Mouse (Mus musculus) stomach, embryonic 15.5 days (tissue): ENCODE data around the gene Proser2. TPM values are rescaled to one million over a fixed set of nuclear protein-coding genes. Genes with fewer than 3 reads are reported as not detected.

Source experiments
- ATAC-seq: fragments of 200-750 bp; cut with Nextera tagmentation; 2 replicates; pipeline ENCODE4 v1.8.0; 2017; ENCODE audit warnings: low read depth, moderate number of reproducible peaks, moderate TSS enrichment; ENCODE audit not compliant: insufficient read depth, low FRiP score
- H3K27ac ChIP-seq: fragments of 300-500 bp; sonication (generic); 2 replicates; pipeline ENCODE4 v1.5.1; 2015; ENCODE audit warnings: mild to moderate bottlenecking, inconsistent platforms
- H3K27me3 ChIP-seq: fragments of 300-500 bp; sonication (generic); replicated peaks from 2 replicates; pipeline ENCODE4 v1.6.1; 2015; ENCODE audit warnings: inconsistent platforms
- H3K36me3 ChIP-seq: fragments of 300-500 bp; sonication (generic); 2 replicates; pipeline ENCODE4 v1.6.1; 2015; ENCODE audit warnings: inconsistent platforms
- H3K4me1 ChIP-seq: fragments of 300-500 bp; sonication (generic); 2 replicates; pipeline ENCODE4 v1.6.1; 2015; ENCODE audit warnings: inconsistent platforms
- H3K4me2 ChIP-seq: fragments of 300-500 bp; sonication (generic); 2 replicates; pipeline ENCODE4 v1.6.1; 2015; ENCODE audit warnings: mild to moderate bottlenecking, inconsistent platforms
- H3K4me3 ChIP-seq: fragments of 300-500 bp; sonication (generic); replicated peaks from 2 replicates; pipeline ENCODE4 v1.5.1; 2015; ENCODE audit warnings: inconsistent platforms
- H3K9ac ChIP-seq: fragments of 300-500 bp; sonication (generic); 2 replicates; pipeline ENCODE4 v1.6.1; 2015; ENCODE audit warnings: inconsistent platforms
- H3K9me3 ChIP-seq: fragments of 300-500 bp; sonication (generic); 2 replicates; pipeline ENCODE4 v1.6.1; 2016; ENCODE audit warnings: inconsistent platforms
- WGBS: fragments of 180-500 bp; shearing (Covaris S2); methylation state at CpG from one replicate; pipeline ENCODE4 v1.1.7; 2015; 5-methylcytosine and 5-hydroxymethylcytosine counted together
- polyA plus RNA-seq: library from polyadenylated mRNA; unstranded; fragments of >200 nt; fragmentation: Nextera tagmentation; extraction: Ambion mirVana; gene quantifications from 2 replicates; pipeline ENCODE4 v1.2.1, GENCODE M21; 2015

Proser2 gene
- polyA plus RNA-seq, 1 experiment from 2014 or later, result 29.0 TPM

- Histone ChIP-seq H3K36me3 (no peaks in the 10 kb centered on the region), H3K9me3 (no peaks in the 10 kb centered on the region), H3K4me2 (no peak overlapping the region), H3K4me3 (no peak overlapping the region), H3K27me3 (no peaks in the 10 kb centered on the region), H3K27ac (no peak overlapping the region), H3K9ac (no peak overlapping the region), H3K4me1 (peaks cover 10% of the 10 kb centered on the region; the same call in 1 of the 2 replicates)
- ATAC-seq, result no peak
- 90% methylated on average over 6 of the region's 6 CpGs for WGBS
Observed at GRCm38 (mm10) chr2:6067341-6067740, 62.7 kb downstream of the Proser2 start.

DNA sequence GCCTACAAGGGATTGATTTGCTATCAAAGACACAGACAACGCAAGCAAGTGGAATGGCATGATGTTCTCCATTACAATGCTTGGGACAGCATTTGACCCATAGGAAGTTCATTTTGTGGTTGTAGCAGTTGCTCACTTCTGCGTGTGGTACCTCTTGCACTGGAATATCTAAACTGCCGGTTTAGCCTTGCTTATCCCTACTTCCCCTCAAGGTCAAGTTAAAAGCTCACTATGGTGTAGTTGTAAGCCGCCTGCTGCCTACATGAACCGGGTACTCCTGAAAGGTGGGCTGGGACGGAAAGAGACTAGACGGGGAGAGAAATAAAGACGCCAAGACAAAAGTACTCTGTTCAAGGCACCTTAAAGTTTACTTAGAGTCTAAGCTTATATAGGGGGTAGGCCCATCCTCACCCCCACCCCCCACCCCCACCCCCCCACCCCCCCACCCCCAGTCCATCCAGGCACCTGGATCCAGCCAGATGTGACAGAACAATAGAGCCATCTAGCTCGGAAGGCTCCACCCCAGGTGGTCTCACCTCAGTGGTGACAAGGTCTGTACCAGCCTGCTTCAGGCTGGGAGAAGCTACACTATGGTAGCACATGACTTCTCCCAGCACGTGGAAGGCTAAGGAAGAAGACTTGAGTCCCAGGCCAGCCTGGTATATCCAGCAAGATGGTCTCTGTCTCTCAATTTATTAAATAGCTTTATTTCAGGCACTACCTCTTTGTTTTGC lies 69.8 kb downstream of the Proser2 start:
- no peak overlapping the region for H3K9ac ChIP-seq
- no peaks in the 10 kb centered on the region for H3K27me3 ChIP-seq
- no peak overlapping the region for H3K4me2 ChIP-seq
- no peak overlapping the region for H3K4me3 ChIP-seq
- H3K9me3 ChIP-seq, result no peaks in the 10 kb centered on the region
- peaks cover 10% of the 10 kb centered on the region for H3K36me3 ChIP-seq
- 71% methylated on average over 10 of the region's 10 CpGs for WGBS
- ATAC-seq, result no peak
- H3K4me1 ChIP-seq, result no peaks in the 10 kb centered on the region
- H3K27ac ChIP-seq, result no peak overlapping the region

- no peaks in the 10 kb centered on the region for H3K4me1 ChIP-seq
- 63% methylated on average over 2 of the region's 2 CpGs for WGBS
- H3K9me3 ChIP-seq, result no peaks in the 10 kb centered on the region
- ATAC-seq, result no peak
- no peak overlapping the region for H3K4me3 ChIP-seq
- H3K27me3 ChIP-seq, result no peaks in the 10 kb centered on the region
- H3K9ac ChIP-seq, result no peak overlapping the region
- no peak overlapping the region for H3K27ac ChIP-seq
- no peak overlapping the region for H3K4me2 ChIP-seq
- peaks cover 14% of the 10 kb centered on the region for H3K36me3 ChIP-seq
Observed at GRCm38 (mm10) chr2:6059291-6059690, 70.7 kb downstream of the Proser2 start.

- H3K4me3 ChIP-seq, result no peak overlapping the region
- no peaks in the 10 kb centered on the region for H3K9me3 ChIP-seq
- H3K36me3 ChIP-seq, result peaks cover 16% of the 10 kb centered on the region
- no peaks in the 10 kb centered on the region for H3K27me3 ChIP-seq
- no peak for ATAC-seq
- H3K4me1 ChIP-seq, result no peaks in the 10 kb centered on the region
- 93% methylated on average over 3 of the region's 3 CpGs for WGBS
- no peak overlapping the region for H3K4me2 ChIP-seq
- H3K27ac ChIP-seq, result no peak overlapping the region
- H3K9ac ChIP-seq, result no peak overlapping the region
Observed at GRCm38 (mm10) chr2:6056518-6056917, 73.5 kb downstream of the Proser2 start.

DNA sequence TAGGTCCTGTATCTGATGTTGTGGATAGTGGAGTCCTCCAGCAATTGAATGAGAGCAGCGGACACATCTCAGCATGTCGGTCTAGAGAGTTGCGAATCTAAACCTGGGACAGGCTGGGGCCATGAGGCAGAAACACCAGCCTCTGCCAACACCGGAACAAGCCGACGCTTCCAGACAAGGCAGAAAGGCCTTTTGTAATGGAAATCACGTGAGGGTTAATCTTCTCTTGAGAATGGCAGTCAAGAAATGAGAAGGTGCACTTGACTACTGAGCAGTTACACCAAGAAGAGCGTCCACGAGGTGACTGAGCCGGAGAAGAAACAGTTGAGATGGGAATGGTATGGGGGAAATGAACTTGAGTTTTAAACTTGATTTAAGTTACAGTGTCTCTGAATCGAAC lies 74.5 kb downstream of the Proser2 start:
- no peaks in the 10 kb centered on the region for H3K4me1 ChIP-seq
- H3K27me3 ChIP-seq, result no peaks in the 10 kb centered on the region
- 91% methylated on average over 11 of the region's 11 CpGs for WGBS
- no peak overlapping the region for H3K9ac ChIP-seq
- H3K4me2 ChIP-seq, result no peak overlapping the region
- H3K27ac ChIP-seq, result no peak overlapping the region
- peaks cover 22% of the 10 kb centered on the region for H3K36me3 ChIP-seq
- no peak overlapping the region for H3K4me3 ChIP-seq
- no peak for ATAC-seq
- no peaks in the 10 kb centered on the region for H3K9me3 ChIP-seq

- no peak overlapping the region for H3K4me2 ChIP-seq
- H3K36me3 ChIP-seq, result peaks cover 16% of the 10 kb centered on the region
- H3K4me3 ChIP-seq, result no peak overlapping the region
- peaks cover 6% of the 10 kb centered on the region; the same call in 1 of the 2 replicates for H3K4me1 ChIP-seq
- no peaks in the 10 kb centered on the region for H3K9me3 ChIP-seq
- no peak overlapping the region for H3K9ac ChIP-seq
- 84% methylated on average over 3 of the region's 3 CpGs for WGBS
- no peaks in the 10 kb centered on the region for H3K27me3 ChIP-seq
- ATAC-seq, result no peak
- peak overlapping the region; percentile 71; the same call in 1 of the 2 replicates for H3K27ac ChIP-seq
Observed at GRCm38 (mm10) chr2:6049018-6049417, 81.0 kb downstream of the Proser2 start.

DNA sequence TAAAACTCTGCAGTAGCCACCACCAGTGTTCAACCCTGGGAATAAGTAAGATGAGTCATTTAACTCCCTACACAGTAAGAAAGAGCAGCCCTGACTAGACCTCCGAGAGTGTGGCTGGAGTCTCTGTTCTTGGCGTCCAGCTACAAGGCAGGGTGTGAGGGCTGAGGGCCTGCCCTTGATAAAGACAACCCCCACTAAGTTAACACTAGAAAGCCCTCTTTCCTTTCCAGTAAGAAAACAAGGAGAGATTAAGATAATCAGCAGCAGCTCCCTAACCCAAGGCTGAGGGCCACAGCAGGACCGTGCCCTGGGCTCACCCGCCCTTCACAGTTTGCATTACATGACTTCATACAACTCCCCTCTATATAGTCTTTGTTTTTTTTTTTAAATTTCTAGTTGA lies 81.4 kb downstream of the Proser2 start:
- peaks cover 6% of the 10 kb centered on the region; the same call in 1 of the 2 replicates for H3K4me1 ChIP-seq
- H3K4me3 ChIP-seq, result no peak overlapping the region
- no peak overlapping the region for H3K4me2 ChIP-seq
- peaks cover 14% of the 10 kb centered on the region for H3K36me3 ChIP-seq
- peak overlapping the region; percentile 71; the same call in 1 of the 2 replicates for H3K27ac ChIP-seq
- H3K9ac ChIP-seq, result no peak overlapping the region
- H3K9me3 ChIP-seq, result no peaks in the 10 kb centered on the region
- peak; percentile 91 for ATAC-seq
- 57% methylated on average over 4 of the region's 4 CpGs for WGBS
- H3K27me3 ChIP-seq, result no peaks in the 10 kb centered on the region

Other genes with a start within 250 kb of the Proser2 start
- 67.5 and 77.9 TPM in 2 replicates for gene Sec61a2, start 234.8 kb downstream of the Proser2 start, polyA plus RNA-seq
- 3.0 and 3.7 TPM in 2 replicates for gene Dhtkd1, start 187.4 kb downstream of the Proser2 start, polyA plus RNA-seq
- 9.5 and 10.2 TPM in 2 replicates for gene Upf2, start 178.7 kb downstream of the Proser2 start, polyA plus RNA-seq
- 12.1 and 12.4 TPM in 2 replicates for gene Echdc3, start 82.8 kb upstream of the Proser2 start, polyA plus RNA-seq
- gene Usp6nl, start 192.5 kb upstream of the Proser2 start, polyA plus RNA-seq, result 9.1 and 11.3 TPM in 2 replicates